Comparison of ENCODE assay signal across 8 mouse cellular contexts in genomic region chr10:121426458-121427070, GRCm38 (mm10). TPM values are rescaled to one million over a fixed set of nuclear protein-coding genes. Genes with fewer than 3 reads are reported as not detected.
A peak's percentile ranks its signal among the peaks of the same experiment; 100 is the strongest.
DNase-seq lines count a peak whose midpoint lies in the region; ATAC-seq and TF ChIP-seq lines count a peak whose summit lies in the region.

No protein-coding gene starts in this region.

- no peak for DNase-seq in liver, embryonic 11.5 days (ENCODE audit: low spot score)
- peak; percentile 53 for DNase-seq in ZHBTc4 (ENCODE audit: low read depth, low spot score)
- peak; percentile 64 for DNase-seq in kidney, adult 11 months
- DNase-seq in forebrain, postnatal 0 days, result no peak
- DNase-seq in frontal cortex, postnatal 10 days (ENCODE audit: low spot score in 2 of 2), result no peak

- no peaks in the 10 kb centered on the region for H3K9me3 ChIP-seq in liver, embryonic 11.5 days (ENCODE audit: control insufficient read depth, low read length)
- no peaks in the 10 kb centered on the region for H3K9me3 ChIP-seq in liver, embryonic 12.5 days (replicated peaks)
- H3K9me3 ChIP-seq in forebrain, postnatal 0 days (ENCODE audit: low read length), result no peaks in the 10 kb centered on the region
- H3K9me3 ChIP-seq in midbrain, embryonic 15.5 days, result no peaks in the 10 kb centered on the region

- H3K9ac ChIP-seq in liver, embryonic 11.5 days (ENCODE audit: low read depth, low read length), result no peak overlapping the region
- H3K9ac ChIP-seq in liver, embryonic 12.5 days, result no peak overlapping the region
- no peak overlapping the region for H3K9ac ChIP-seq in forebrain, postnatal 0 days
- H3K9ac ChIP-seq in midbrain, embryonic 15.5 days, result no peak overlapping the region

- no peaks in the 10 kb centered on the region for H3K27me3 ChIP-seq in liver, embryonic 11.5 days (replicated peaks; ENCODE audit: control insufficient read depth, insufficient read depth, low read length)
- H3K27me3 ChIP-seq in liver, embryonic 12.5 days (replicated peaks), result no peaks in the 10 kb centered on the region
- H3K27me3 ChIP-seq in forebrain, postnatal 0 days (ENCODE audit: insufficient read depth, low read length), result no peaks in the 10 kb centered on the region
- no peaks in the 10 kb centered on the region for H3K27me3 ChIP-seq in midbrain, embryonic 15.5 days (replicated peaks)

- TF ChIP-seq CTCF in forebrain, postnatal 0 days (IDR thresholded peaks at IDR 0.05; ENCODE audit: low read depth), result no peak

- 36% methylated on average over 5 of the region's 5 CpGs for WGBS in liver, embryonic 11.5 days
- WGBS in liver, embryonic 12.5 days (ENCODE audit: insufficient replicate concordance), result 32% methylated on average over 5 of the region's 5 CpGs
- 32% methylated on average over 5 of the region's 5 CpGs for WGBS in forebrain, postnatal 0 days
- 45% methylated on average over 5 of the region's 5 CpGs for WGBS in midbrain, embryonic 15.5 days

- peak overlapping the region; percentile 36; the same call in 1 of the 2 replicates for H3K27ac ChIP-seq in liver, embryonic 11.5 days (ENCODE audit: low read depth, low read length)
- no peak overlapping the region for H3K27ac ChIP-seq in liver, embryonic 12.5 days
- no peak overlapping the region for H3K27ac ChIP-seq in forebrain, postnatal 0 days (ENCODE audit: low read depth, low read length)
- no peak overlapping the region for H3K27ac ChIP-seq in midbrain, embryonic 15.5 days

- no peaks in the 10 kb centered on the region for H3K36me3 ChIP-seq in liver, embryonic 11.5 days (ENCODE audit: control insufficient read depth, insufficient read depth, low read length)
- H3K36me3 ChIP-seq in liver, embryonic 12.5 days, result no peaks in the 10 kb centered on the region
- no peaks in the 10 kb centered on the region for H3K36me3 ChIP-seq in forebrain, postnatal 0 days (ENCODE audit: insufficient read depth)
- H3K36me3 ChIP-seq in midbrain, embryonic 15.5 days (replicated peaks), result no peaks in the 10 kb centered on the region

- no peak overlapping the region for H3K4me3 ChIP-seq in liver, embryonic 11.5 days (ENCODE audit: low read depth, low read length)
- no peak overlapping the region for H3K4me3 ChIP-seq in liver, embryonic 12.5 days
- no peak overlapping the region for H3K4me3 ChIP-seq in forebrain, postnatal 0 days (ENCODE audit: low read depth, low read length)
- H3K4me3 ChIP-seq in midbrain, embryonic 15.5 days, result no peak overlapping the region

- H3K4me2 ChIP-seq in liver, embryonic 11.5 days, result no peak overlapping the region
- no peak overlapping the region for H3K4me2 ChIP-seq in liver, embryonic 12.5 days
- no peak overlapping the region for H3K4me2 ChIP-seq in forebrain, postnatal 0 days (ENCODE audit: low read depth)
- no peak overlapping the region for H3K4me2 ChIP-seq in midbrain, embryonic 15.5 days

- ATAC-seq in liver, embryonic 11.5 days (replicated peaks; ENCODE audit: low FRiP score), result no peak
- no peak for ATAC-seq in liver, embryonic 12.5 days
- ATAC-seq in megakaryocyte, adult 5-6 weeks (ENCODE audit: poor library complexity, severe bottlenecking), result peak; percentile 32
- no peak for ATAC-seq in forebrain, postnatal 0 days
- ATAC-seq in midbrain, embryonic 15.5 days (replicated peaks), result no peak

- H3K4me1 ChIP-seq in liver, embryonic 11.5 days (replicated peaks; ENCODE audit: control insufficient read depth, insufficient read depth, low read length), result peaks cover 49% of the 10 kb centered on the region
- H3K4me1 ChIP-seq in liver, embryonic 12.5 days, result peaks cover 68% of the 10 kb centered on the region
- H3K4me1 ChIP-seq in forebrain, postnatal 0 days (ENCODE audit: insufficient read depth), result peaks cover 14% of the 10 kb centered on the region; the same call in 1 of the 2 replicates
- H3K4me1 ChIP-seq in midbrain, embryonic 15.5 days, result peaks cover 18% of the 10 kb centered on the region

RNA-seq across cellular contexts. Expression of gene Rassf3, which starts 49.6 kb away (rescaled TPM):
- 14.0 and 15.4 TPM in 2 replicates for polyA plus RNA-seq in liver, embryonic 11.5 days (2014; fragmentation: Nextera tagmentation; extraction: Ambion mirVana)
- polyA plus RNA-seq in liver, embryonic 12.5 days (2016; fragmentation: Nextera tagmentation; extraction: Ambion mirVana), result 12.3 and 12.8 TPM in 2 replicates
- total RNA-seq in megakaryocyte, adult 5-6 weeks (2015), result 65.7 and 65.8 TPM in 2 replicates
- 56.4 and 56.8 TPM in 2 replicates for total RNA-seq in megakaryocyte, adult 5-6 weeks (2017)
- 5.0 and 5.9 TPM in 2 replicates for total RNA-seq in forebrain, postnatal 0 days (2014; rRNA removed)
- polyA plus RNA-seq in forebrain, postnatal 0 days (2015; fragmentation: Nextera tagmentation; extraction: Ambion mirVana), result 3.2 and 3.5 TPM in 2 replicates
- 4.2 and 4.4 TPM in 2 replicates for polyA plus RNA-seq in midbrain, embryonic 15.5 days (2015; fragmentation: Nextera tagmentation; extraction: Ambion mirVana)

Comparison
In these comparisons a context has a peak if more than half of its experiments do, and no peak if none do; other contexts are left out.
1. DNase-seq: peak in ZHBTc4 (single experiment) and kidney, adult 11 months (single experiment); none in liver, embryonic 11.5 days (single experiment), forebrain, postnatal 0 days (single experiment) and frontal cortex, postnatal 10 days (0 of 2).